16 mouse cellular contexts compared by ENCODE assay signal in the genomic region with DNA sequence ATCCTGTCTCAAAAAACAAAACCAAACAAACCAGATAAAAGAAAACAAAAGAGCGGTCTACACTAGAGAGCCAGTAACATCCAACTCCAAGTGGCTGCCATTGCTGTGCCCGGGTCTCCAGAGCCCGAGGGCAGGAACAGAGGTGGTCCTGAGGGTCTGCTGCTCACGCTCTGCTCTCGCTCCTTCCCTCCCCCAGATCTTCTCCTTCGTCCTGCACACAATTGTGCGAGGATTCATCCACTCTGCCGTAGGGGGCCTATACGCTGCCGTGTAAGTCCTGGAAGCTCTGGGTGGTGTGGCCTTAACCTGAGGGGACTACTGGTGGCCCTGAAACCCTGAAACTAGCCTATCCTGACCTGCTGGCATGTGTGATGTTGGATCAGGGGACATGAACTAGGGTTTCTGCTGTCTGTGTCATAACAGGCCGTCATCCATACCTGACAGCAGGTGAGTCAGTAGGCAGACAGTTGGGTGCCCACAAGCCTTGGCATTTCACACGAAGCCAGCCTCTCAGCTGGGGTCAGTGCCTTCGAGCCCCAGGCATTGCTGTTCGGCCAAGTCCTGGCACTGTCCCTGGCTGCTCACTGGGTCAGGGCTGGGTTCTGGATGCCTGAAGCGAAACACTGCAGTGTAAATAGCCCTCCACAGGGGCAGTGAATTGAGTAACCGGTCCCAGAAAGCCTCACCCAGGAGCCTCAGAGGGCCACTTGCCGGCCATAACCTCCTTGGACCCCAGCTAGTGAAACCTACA. TPM values are rescaled to one million over a fixed set of nuclear protein-coding genes. Genes with fewer than 3 reads are reported as not detected.
A peak's percentile ranks its signal among the peaks of the same experiment; 100 is the strongest.
DNase-seq lines count a peak whose midpoint lies in the region; ATAC-seq and TF ChIP-seq lines count a peak whose summit lies in the region.
"Had no signal": no experiment of that assay in that cellular context is flagged by ENCODE, and none has a peak within 500 bp of the region (broad histone marks: within the 10 kb centered on the region; RNA-seq: fewer than 3 reads in every experiment).

No protein-coding gene starts in this region.

- no peak for TF ChIP-seq EP300 in lung, postnatal 0 days (IDR thresholded peaks at IDR 0.05)

- peak; percentile 45 for DNase-seq in adrenal gland, adult 2 months
- DNase-seq in adrenal gland, postnatal 25 days, result no peak
- DNase-seq in lung, postnatal 0 days (ENCODE audit: low spot score), result no peak
- no peak for DNase-seq in lung, postnatal 4 days
- DNase-seq in cerebellum, adult 2 months, result peak; percentile 90 to 95
- no peak for DNase-seq in thymus, postnatal 25 days
- DNase-seq in right cerebral cortex, postnatal 25 days, result no peak
- DNase-seq: heart, postnatal 10 days; kidney, postnatal 25 days; midbrain, embryonic 14.5 days had no signal

- H3K9ac ChIP-seq in lung, postnatal 0 days (replicated peaks; ENCODE audit: low read depth), result no peak overlapping the region
- H3K9ac ChIP-seq: embryonic facial prominence, embryonic 13.5 days; limb, embryonic 15.5 days; neural tube, embryonic 12.5 days had no signal

- WGBS in lung, postnatal 0 days, result 85% methylated on average over 17 of the region's 17 CpGs
- whole genome bisulfite sequencing in cerebellum, adult 2 months, result 28% methylated on average over 17 of the region's 17 CpGs

- no peak overlapping the region for H3K4me3 ChIP-seq in lung, postnatal 0 days (ENCODE audit: low read depth, low read length)
- H3K4me3 ChIP-seq in cerebellum, adult 2 months (replicated peaks; ENCODE audit: insufficient read depth, low read depth, low read length), result no peak overlapping the region
- H3K4me3 ChIP-seq: embryonic facial prominence, embryonic 13.5 days; limb, embryonic 15.5 days; neural tube, embryonic 12.5 days had no signal

- no peak; the same call in 1 of the 2 replicates for TF ChIP-seq POLR2A in cerebellum, adult 2 months (IDR thresholded peaks at IDR 0.05; ENCODE audit: borderline replicate concordance, insufficient read depth, low read length)

- 0 out of 2 replicates have a peak, but pooled peaks cover 8% of the 10 kb centered on the region for H3K36me3 ChIP-seq in lung, postnatal 0 days (ENCODE audit: insufficient read depth, low read length)
- H3K36me3 ChIP-seq: embryonic facial prominence, embryonic 13.5 days; limb, embryonic 15.5 days had no signal

- H3K27me3 ChIP-seq in lung, postnatal 0 days (replicated peaks; ENCODE audit: insufficient read depth, low read length), result no peaks in the 10 kb centered on the region
- H3K27me3 ChIP-seq in cerebellum, adult 2 months (ENCODE audit: control insufficient read depth, insufficient read depth, low read length), result no peaks in the 10 kb centered on the region
- H3K27me3 ChIP-seq: embryonic facial prominence, embryonic 13.5 days; limb, embryonic 15.5 days; neural tube, embryonic 12.5 days had no signal

- no peaks in the 10 kb centered on the region for H3K9me3 ChIP-seq in lung, postnatal 0 days (ENCODE audit: low read length)
- H3K9me3 ChIP-seq: embryonic facial prominence, embryonic 13.5 days; limb, embryonic 15.5 days; neural tube, embryonic 12.5 days had no signal

- peak overlapping the region; percentile 55 for H3K27ac ChIP-seq in lung, postnatal 0 days (ENCODE audit: low read length)
- H3K27ac ChIP-seq in cerebellum, adult 2 months (ENCODE audit: insufficient read depth, low read length), result peak overlapping the region; percentile 57
- H3K27ac ChIP-seq: embryonic facial prominence, embryonic 13.5 days; limb, embryonic 15.5 days; neural tube, embryonic 12.5 days had no signal

- 0 out of 2 replicates have a peak, but pooled peaks have one; percentile 8 for ATAC-seq in lung, postnatal 0 days
- peak; percentile 8 for ATAC-seq in megakaryocyte, adult 5-6 weeks (ENCODE audit: poor library complexity, severe bottlenecking)
- ATAC-seq: forebrain, embryonic 14.5 days; inflammation-experienced regulatory T-cells, adult 6 months had no signal

- no peak overlapping the region for H3K4me2 ChIP-seq in lung, postnatal 0 days (replicated peaks; ENCODE audit: low read depth, low read length)
- H3K4me2 ChIP-seq: embryonic facial prominence, embryonic 13.5 days; limb, embryonic 15.5 days; neural tube, embryonic 12.5 days had no signal

- no peak for TF ChIP-seq CTCF in lung, postnatal 0 days (IDR thresholded peaks at IDR 0.05)
- TF ChIP-seq CTCF in cerebellum, adult 2 months (IDR thresholded peaks at IDR 0.05; ENCODE audit: borderline replicate concordance, insufficient read depth, low read depth, low read length), result no peak

- H3K4me1 ChIP-seq in lung, postnatal 0 days (ENCODE audit: insufficient read depth, low read depth, low read length), result peaks cover 32% of the 10 kb centered on the region
- peaks cover 81% of the 10 kb centered on the region for H3K4me1 ChIP-seq in cerebellum, adult 2 months (ENCODE audit: control insufficient read depth, insufficient read depth, low read length)

RNA-seq across cellular contexts. Expression of a gene that starts 17.3 kb away (rescaled TPM):
- total RNA-seq in adrenal gland, adult 2 months (2021), result 100 to 1,000 TPM; 185 to 186 TPM
- polyA plus RNA-seq in adrenal gland, adult 2 months (2012; rRNA removed), result 42.6 and 97.6 TPM in 2 replicates
- 182 and 184 TPM in 2 replicates for total RNA-seq in adrenal gland, postnatal 25 days (2021)
- 71.1 and 74.4 TPM in 2 replicates for polyA plus RNA-seq in lung, postnatal 0 days (2015; fragmentation: Nextera tagmentation; extraction: Ambion mirVana)
- 295 and 319 TPM in 2 replicates for polyA plus RNA-seq in cerebellum, adult 2 months (2012; rRNA removed)
- total RNA-seq in megakaryocyte, adult 5-6 weeks (2015), result 387 and 430 TPM in 2 replicates
- total RNA-seq in megakaryocyte, adult 5-6 weeks (2017), result 178 and 226 TPM in 2 replicates

RNA-seq across cellular contexts. Expression of a gene that starts 39.1 kb away (rescaled TPM):
- 10 to 100 TPM; 21.2 to 38.3 TPM for total RNA-seq in adrenal gland, adult 2 months (2021)
- 28.2 and 28.7 TPM in 2 replicates for polyA plus RNA-seq in adrenal gland, adult 2 months (2012; rRNA removed)
- 23.0 and 24.0 TPM in 2 replicates for total RNA-seq in adrenal gland, postnatal 25 days (2021)
- polyA plus RNA-seq in lung, postnatal 0 days (2015; fragmentation: Nextera tagmentation; extraction: Ambion mirVana), result 18.2 and 24.0 TPM in 2 replicates
- polyA plus RNA-seq in cerebellum, adult 2 months (2012; rRNA removed), result 57.4 and 67.1 TPM in 2 replicates
- 30.6 and 32.3 TPM in 2 replicates for total RNA-seq in megakaryocyte, adult 5-6 weeks (2015)
- 32.2 and 33.5 TPM in 2 replicates for total RNA-seq in megakaryocyte, adult 5-6 weeks (2017)

RNA-seq across cellular contexts. Expression of a gene that starts 57.2 kb away (rescaled TPM):
- 1 to 10 TPM; 7.5 to 7.8 TPM for total RNA-seq in adrenal gland, adult 2 months (2021)
- polyA plus RNA-seq in adrenal gland, adult 2 months (2012; rRNA removed), result 27.4 and 33.5 TPM in 2 replicates
- total RNA-seq in adrenal gland, postnatal 25 days (2021), result 9.4 and 10.0 TPM in 2 replicates
- 18.5 and 21.2 TPM in 2 replicates for polyA plus RNA-seq in lung, postnatal 0 days (2015; fragmentation: Nextera tagmentation; extraction: Ambion mirVana)
- 3.3 and 3.4 TPM in 2 replicates for polyA plus RNA-seq in cerebellum, adult 2 months (2012; rRNA removed)
- 0.41 and 1.1 TPM in 2 replicates for total RNA-seq in megakaryocyte, adult 5-6 weeks (2015)
- total RNA-seq in megakaryocyte, adult 5-6 weeks (2017), result 0.66 and 0.85 TPM in 2 replicates

Comparison
In these comparisons a context has a peak if more than half of its experiments do, and no peak if none do; other contexts are left out.
1. DNase-seq: peak in adrenal gland, adult 2 months (single experiment) and cerebellum, adult 2 months (2 of 2); none in adrenal gland, postnatal 25 days (single experiment), lung, postnatal 0 days (single experiment), lung, postnatal 4 days (0 of 2), thymus, postnatal 25 days (single experiment) and right cerebral cortex, postnatal 25 days (single experiment).